Comparison of ENCODE assay signal across 33 mouse cellular contexts in the genomic region with DNA sequence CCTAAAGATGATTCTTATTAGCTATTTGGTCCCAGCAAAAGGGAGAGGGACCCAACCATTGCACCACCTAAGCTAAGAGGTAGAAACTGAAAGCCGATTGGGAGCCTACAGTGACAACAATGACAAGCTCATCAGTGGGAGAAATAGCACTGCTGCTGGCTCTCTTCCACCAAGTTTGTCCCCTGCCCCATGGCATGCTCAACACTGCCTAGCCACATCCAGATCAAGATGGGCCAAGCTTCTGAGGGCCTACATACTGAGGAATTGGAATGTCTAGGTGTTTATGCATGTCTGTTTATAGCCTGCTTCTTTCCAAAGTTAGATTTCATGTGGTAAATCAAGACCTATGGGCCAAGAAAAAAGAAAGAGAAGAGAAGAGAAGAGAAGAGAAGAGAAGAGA.
"Had no signal": no experiment of that assay in that cellular context is flagged by ENCODE, and none has a peak within 500 bp of the region (broad histone marks: within the 10 kb centered on the region; RNA-seq: fewer than 3 reads in every experiment).

No protein-coding gene starts in this region.

- H3K27me3 ChIP-seq: heart, embryonic 12.5 days; heart, embryonic 13.5 days; heart, embryonic 15.5 days; hindbrain, embryonic 13.5 days; hindbrain, embryonic 15.5 days; intestine, embryonic 15.5 days; kidney, embryonic 15.5 days had no signal

- H3K9ac ChIP-seq: heart, embryonic 12.5 days; heart, embryonic 13.5 days; heart, embryonic 15.5 days; hindbrain, embryonic 12.5 days; hindbrain, embryonic 13.5 days; hindbrain, embryonic 14.5 days; hindbrain, embryonic 15.5 days; intestine, embryonic 15.5 days; kidney, embryonic 15.5 days had no signal

- H3K27ac ChIP-seq: heart, embryonic 13.5 days; heart, embryonic 15.5 days; hindbrain, embryonic 10.5 days; hindbrain, embryonic 12.5 days; hindbrain, embryonic 13.5 days; hindbrain, embryonic 14.5 days; hindbrain, embryonic 15.5 days; hindbrain, postnatal 0 days; intestine, embryonic 15.5 days; kidney, embryonic 15.5 days; kidney, postnatal 0 days; layer of hippocampus, adult 2 months; left cerebral cortex, adult 2 months had no signal

- H3K4me3 ChIP-seq: heart, embryonic 12.5 days; heart, embryonic 13.5 days; heart, embryonic 15.5 days; hindbrain, embryonic 10.5 days; hindbrain, embryonic 12.5 days; hindbrain, embryonic 13.5 days; hindbrain, embryonic 15.5 days; intestine, embryonic 15.5 days; kidney, embryonic 15.5 days; layer of hippocampus, adult 2 months; left cerebral cortex, adult 2 months had no signal

- H3K4me2 ChIP-seq: heart, embryonic 12.5 days; heart, embryonic 13.5 days; heart, embryonic 15.5 days; hindbrain, embryonic 12.5 days; hindbrain, embryonic 13.5 days; hindbrain, embryonic 14.5 days; hindbrain, embryonic 15.5 days; intestine, embryonic 15.5 days; kidney, embryonic 15.5 days had no signal

- H3K9me3 ChIP-seq: heart, embryonic 12.5 days; heart, embryonic 13.5 days; heart, embryonic 15.5 days; hindbrain, embryonic 10.5 days; hindbrain, embryonic 12.5 days; hindbrain, embryonic 13.5 days; hindbrain, embryonic 15.5 days; intestine, embryonic 15.5 days; kidney, embryonic 15.5 days had no signal

- DNase-seq: heart, postnatal 10 days; heart, postnatal 14 days; heart, postnatal 4 days; kidney, adult 11 months; kidney, adult 18-20 months; kidney, adult 2 months; kidney, adult 8-10 months; kidney, adult 9 months; kidney, postnatal 10 days; kidney, postnatal 14 days; kidney, postnatal 25 days; kidney, postnatal 36 days; kidney, postnatal 4 days; layer of hippocampus, adult 9-11 months; layer of hippocampus, postnatal 36 days had no signal

- H3K4me1 ChIP-seq: heart, embryonic 12.5 days; heart, embryonic 13.5 days; heart, embryonic 15.5 days; hindbrain, embryonic 12.5 days; intestine, embryonic 15.5 days; kidney, embryonic 15.5 days had no signal

- H3K36me3 ChIP-seq: heart, embryonic 12.5 days; heart, embryonic 13.5 days; heart, embryonic 15.5 days; hindbrain, embryonic 15.5 days; intestine, embryonic 15.5 days had no signal

- ATAC-seq: hindbrain, embryonic 16.5 days; hindbrain, postnatal 0 days; inflammation-experienced regulatory T-cells, adult 6 months; intestine, embryonic 15.5 days; intestine, embryonic 16.5 days; intestine, postnatal 0 days had no signal
